8 mouse cellular contexts compared by ENCODE assay signal in the genomic region with DNA sequence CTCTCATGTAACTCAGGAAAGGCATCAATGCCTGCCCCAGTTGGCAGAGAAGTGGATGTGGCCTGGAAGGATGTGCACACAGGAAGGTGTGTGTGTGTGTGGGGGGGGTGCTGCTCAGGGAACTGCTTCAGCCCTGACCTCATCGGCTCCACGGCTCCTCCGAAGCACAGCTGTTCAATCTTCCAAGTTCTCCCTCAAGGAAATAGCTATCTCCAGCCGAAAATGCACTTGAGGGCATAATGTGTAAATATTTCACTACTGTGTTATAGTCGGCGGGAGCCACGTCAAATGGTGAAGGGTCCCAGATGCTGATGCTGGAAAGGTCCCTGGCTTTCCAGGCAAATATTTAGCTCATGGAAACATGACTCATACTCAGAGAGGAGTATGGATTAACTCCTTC. TPM values are rescaled to one million over a fixed set of nuclear protein-coding genes. Genes with fewer than 3 reads are reported as not detected.
A peak's percentile ranks its signal among the peaks of the same experiment; 100 is the strongest.
DNase-seq lines count a peak whose midpoint lies in the region; ATAC-seq and TF ChIP-seq lines count a peak whose summit lies in the region.

No protein-coding gene starts in this region.

- H3K9ac ChIP-seq in limb, embryonic 15.5 days = no peak overlapping the region

- H3K4me1 ChIP-seq in limb, embryonic 15.5 days = peaks cover 22% of the 10 kb centered on the region

- peak; percentile 39 for DNase-seq in adrenal gland, adult 8-10 months
- no peak for DNase-seq in adrenal gland, postnatal 4 days (ENCODE audit: low spot score in 2 of 2)
- peak; percentile 11 for DNase-seq in brain, embryonic 14.5 days (ENCODE audit: low read depth)
- DNase-seq in heart, postnatal 10 days = peak; percentile 62 to 63
- no peak for DNase-seq in urinary bladder, postnatal 25 days (ENCODE audit: low spot score)
- no peak for DNase-seq in thymus, postnatal 14 days

- H3K27me3 ChIP-seq in limb, embryonic 15.5 days = no peaks in the 10 kb centered on the region

- intact Hi-C loops in heart, postnatal 10 days (cut with DNase I) = no loop called here

- no peak for TF ChIP-seq POLR2A in brain, embryonic 14.5 days (IDR thresholded peaks at IDR 0.05; ENCODE audit: borderline replicate concordance, extremely low read depth, insufficient read depth, insufficient read length, poor library complexity, severe bottlenecking)

- peak overlapping the region; percentile 82 for H3K27ac ChIP-seq in limb, embryonic 15.5 days

- 5% methylated on average over 7 of the region's 7 CpGs for WGBS in limb, embryonic 15.5 days

- H3K4me2 ChIP-seq in limb, embryonic 15.5 days = 0 out of 2 replicates have a peak overlapping the region, but pooled peaks have one; percentile 12

- H3K4me3 ChIP-seq in limb, embryonic 15.5 days = no peak overlapping the region

- H3K9me3 ChIP-seq in limb, embryonic 15.5 days = no peaks in the 10 kb centered on the region

- peak; percentile 77 for ATAC-seq in limb, embryonic 15.5 days (ENCODE audit: insufficient number of reproducible peaks, low FRiP score, low TSS enrichment, low read depth)
- ATAC-seq in frontal cortex, adult (ENCODE audit: low TSS enrichment) = no peak

- no peak for TF ChIP-seq CTCF in brain, embryonic 14.5 days (IDR thresholded peaks at IDR 0.05; ENCODE audit: borderline replicate concordance, extremely low read depth, insufficient read depth, insufficient read length)

- H3K36me3 ChIP-seq in limb, embryonic 15.5 days = peaks cover 32% of the 10 kb centered on the region

RNA-seq across cellular contexts. Expression of a gene that starts 25.6 kb away (rescaled TPM):
- total RNA-seq in adrenal gland, adult 8-10 months (2022) = 100 to 1,000 TPM in 2 of 4 experiments, 10 to 100 TPM in 2; 35.2 to 174 (median 104) TPM
- total RNA-seq in adrenal gland, postnatal 4 days (2021) = 10 to 100 TPM; 52.0 to 53.4 TPM
- polyA plus RNA-seq in brain, embryonic 14.5 days (2012; rRNA removed) = 4.1 and 7.0 TPM in 2 replicates
- 10 to 100 TPM; 18.6 to 21.2 TPM for total RNA-seq in heart, postnatal 10 days (2021)
- 105 and 121 TPM in 2 replicates for polyA plus RNA-seq in limb, embryonic 15.5 days (2015; fragmentation: Nextera tagmentation; extraction: Ambion mirVana)

Comparison
In these comparisons a context has a peak if more than half of its experiments do, and no peak if none do; other contexts are left out.
1. DNase-seq: peak in adrenal gland, adult 8-10 months (single experiment), brain, embryonic 14.5 days (single experiment) and heart, postnatal 10 days (2 of 2); none in adrenal gland, postnatal 4 days (0 of 2), urinary bladder, postnatal 25 days (single experiment) and thymus, postnatal 14 days (single experiment).